Mouse (Mus musculus) splenic B cell, adult 2 months (primary cell): ENCODE measurements around the gene Dnal1.
A peak's percentile ranks its signal among the peaks of the same experiment; 100 is the strongest.
"Not testable (repeated sequence)": the region's sequence is repeated elsewhere in the genome, so short reads cannot be mapped to it uniquely, and the experiment has no call there.

Experiments used
- DNase-seq: peaks from one replicate; pipeline ENCODE4 v3.0.0-alpha.2; 2011; ENCODE audit warnings: low read depth, low spot score
- H3K27me3 ChIP-seq: 2 replicates; pipeline ENCODE4 v1.6.1; 2012; ENCODE audit warnings: mild to moderate bottlenecking, low read length, moderate library complexity, mixed read lengths; ENCODE audit not compliant: control insufficient read depth, poor library complexity, insufficient read depth, severe bottlenecking
- H3K36me3 ChIP-seq: 2 replicates; pipeline ENCODE4 v1.6.1; 2012; ENCODE audit warnings: mild to moderate bottlenecking, low read length, moderate library complexity, mixed read lengths; ENCODE audit not compliant: control insufficient read depth, poor library complexity, insufficient read depth, severe bottlenecking

Dnal1 gene

GRCm38 (mm10) chr12:84114153-84114994 is at the start of gene Dnal1:
Dnal1 (plus strand) TSS chr12:84114366.
- Histone ChIP-seq H3K27me3 (no peaks in the 10 kb centered on the region), H3K36me3 (no peaks in the 10 kb centered on the region)
- peak; percentile 82 for DNase-seq

- H3K36me3 ChIP-seq, result no peaks in the 10 kb centered on the region
- H3K27me3 ChIP-seq, result no peaks in the 10 kb centered on the region
- DNase-seq, result no peak
These were observed 49.5 kb upstream of the Dnal1 start for GRCm38 (mm10) chr12:84064621-84065020.

- H3K27me3 ChIP-seq, result no peaks in the 10 kb centered on the region
- no peaks in the 10 kb centered on the region for H3K36me3 ChIP-seq
- no peak for DNase-seq
These were observed 46.4 kb upstream of the Dnal1 start for GRCm38 (mm10) chr12:84067752-84068151.

- H3K27me3 ChIP-seq, result no peaks in the 10 kb centered on the region
These were observed 45.9 kb upstream of the Dnal1 start for GRCm38 (mm10) chr12:84068296-84068695.

GRCm38 (mm10) chr12:84068986-84069385 is 45.2 kb upstream of the Dnal1 start, which contains the start of gene Acot5:
Acot5 (plus strand) TSS chr12:84069325.
- H3K36me3 ChIP-seq, result no peaks in the 10 kb centered on the region
- no peak for DNase-seq
- no peaks in the 10 kb centered on the region for H3K27me3 ChIP-seq

More at GRCm38 (mm10) chr12:84068296-84068695, 45.9 kb upstream of the Dnal1 start:
- DNase-seq, result no peak
- no peaks in the 10 kb centered on the region for H3K36me3 ChIP-seq

- not testable (repeated sequence) for H3K36me3 ChIP-seq, DNase-seq, H3K27me3 ChIP-seq
These were observed 44.6 kb upstream of the Dnal1 start for GRCm38 (mm10) chr12:84069582-84069981.

GRCm38 (mm10) chr12:84071696-84072095 is 42.5 kb upstream of the Dnal1 start:
- Histone ChIP-seq H3K27me3 (no peaks in the 10 kb centered on the region), H3K36me3 (no peaks in the 10 kb centered on the region)
- DNase-seq, result no peak

- H3K27me3 ChIP-seq, result no peaks in the 10 kb centered on the region
- DNase-seq, result no peak
- no peaks in the 10 kb centered on the region for H3K36me3 ChIP-seq
These were observed 36.7 kb upstream of the Dnal1 start for GRCm38 (mm10) chr12:84077371-84077990.

GRCm38 (mm10) chr12:84083842-84084241 is 30.3 kb upstream of the Dnal1 start:
- DNase-seq, result no peak
- Histone ChIP-seq H3K27me3 (no peaks in the 10 kb centered on the region; the same call in 1 of the 2 replicates), H3K36me3 (no peaks in the 10 kb centered on the region)

GRCm38 (mm10) chr12:84084581-84084980 is 29.6 kb upstream of the Dnal1 start:
- DNase-seq, result no peak
- Histone ChIP-seq H3K36me3 (no peaks in the 10 kb centered on the region), H3K27me3 (no peaks in the 10 kb centered on the region; the same call in 1 of the 2 replicates)

GRCm38 (mm10) chr12:84094666-84095065 is 19.5 kb upstream of the Dnal1 start:
- H3K36me3 ChIP-seq, H3K27me3 ChIP-seq, DNase-seq: not testable (repeated sequence)

GRCm38 (mm10) chr12:84099605-84100004 is 14.6 kb upstream of the Dnal1 start:
- no peaks in the 10 kb centered on the region for H3K27me3 ChIP-seq
- no peaks in the 10 kb centered on the region for H3K36me3 ChIP-seq
- DNase-seq, result no peak

- Histone ChIP-seq H3K36me3 (no peaks in the 10 kb centered on the region), H3K27me3 (no peaks in the 10 kb centered on the region)
- no peak for DNase-seq
These were observed 14.1 kb upstream of the Dnal1 start for GRCm38 (mm10) chr12:84100071-84100470.

GRCm38 (mm10) chr12:84100604-84101492 is 13.3 kb upstream of the Dnal1 start, which contains the start of gene Acot6:
Acot6 (plus strand) TSS chr12:84100654.
- not testable (repeated sequence) for H3K27me3 ChIP-seq, H3K36me3 ChIP-seq
- peak; percentile 47 for DNase-seq
